Mouse (Mus musculus) olfactory bulb, adult 2 months (tissue): ENCODE measurements around the gene Nkd1. TPM values are rescaled to one million over a fixed set of nuclear protein-coding genes. Genes with fewer than 3 reads are reported as not detected.

Experiments
- H3K27ac ChIP-seq: fragments of 200-500 bp; 2 replicates; pipeline ENCODE4 v1.5.1; 2012; ENCODE audit warnings: low read depth, low read length; ENCODE audit not compliant: insufficient read depth
- H3K4me1 ChIP-seq: fragments of 200-500 bp; 2 replicates; pipeline ENCODE4 v1.6.1; 2012; ENCODE audit warnings: low read length; ENCODE audit not compliant: control insufficient read depth, insufficient read depth
- H3K4me3 ChIP-seq: fragments of 200-500 bp; 2 replicates; pipeline ENCODE4 v1.5.1; 2012; ENCODE audit warnings: mild to moderate bottlenecking, low read depth, low read length, moderate library complexity; ENCODE audit not compliant: insufficient read depth
- CTCF ChIP-seq: fragments of 200-500 bp; IDR thresholded peaks from 2 replicates; pipeline ENCODE4 v1.5.1; 2012; ENCODE audit warnings: low read depth, mild to moderate bottlenecking, low read length, moderate library complexity; ENCODE audit not compliant: insufficient read depth
- POLR2A ChIP-seq: fragments of 200-500 bp; IDR thresholded peaks from 2 replicates; pipeline ENCODE4 v1.6.1; 2012; ENCODE audit warnings: mild to moderate bottlenecking, low read depth, low read length, moderate library complexity; ENCODE audit not compliant: insufficient read depth
- WGBS: fragments of 180-500 bp; shearing (Covaris S2); methylation state at CpG from one replicate; pipeline ENCODE4 v1.1.7; 2018; 5-methylcytosine and 5-hydroxymethylcytosine counted together
- polyA plus RNA-seq: library from polyadenylated mRNA; stranded (reverse); fragments of >200 nt; gene quantifications from 2 replicates; pipeline ENCODE4 v1.2.4, GENCODE M21; 2012; ENCODE audit warnings: low replicate concordance; ENCODE audit not compliant: missing spikeins, insufficient read depth, insufficient read length

Gene Nkd1
- polyA plus RNA-seq, 1 experiment, result not detected

DNA sequence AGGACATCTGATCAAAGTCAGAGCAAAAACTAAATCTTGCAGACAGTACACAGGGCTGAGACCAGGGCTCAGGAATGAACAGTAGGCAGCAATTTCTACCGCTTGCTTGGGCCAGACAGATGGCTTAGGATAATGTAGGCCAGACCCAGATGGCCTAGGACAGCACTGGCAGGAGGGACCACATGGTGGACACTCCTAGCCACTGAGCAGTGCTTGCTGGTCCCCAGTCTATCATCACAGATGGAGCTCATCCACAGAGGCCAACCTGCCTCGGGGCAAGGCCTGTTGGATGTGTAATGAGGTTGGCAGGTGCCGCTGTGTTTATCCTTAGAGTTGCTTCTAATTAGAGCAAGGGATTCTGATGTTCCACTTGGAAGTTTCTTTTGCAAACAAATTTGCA, 102.2 kb downstream of the Nkd1 start:
- 85% methylated on average over 3 of the region's 3 CpGs for WGBS
- Histone ChIP-seq H3K27ac (no peak overlapping the region), H3K4me3 (no peak overlapping the region), H3K4me1 (peaks cover 6% of the 10 kb centered on the region; the same call in 1 of the 2 replicates)
- TF ChIP-seq POLR2A, result no peak

- 76% methylated on average over 3 of the region's 3 CpGs for WGBS
- no peak overlapping the region for H3K27ac ChIP-seq
- H3K4me1 ChIP-seq, result peaks cover 9% of the 10 kb centered on the region; the same call in 1 of the 2 replicates
- no peak overlapping the region for H3K4me3 ChIP-seq
- TF ChIP-seq CTCF, result no peak
- TF ChIP-seq POLR2A, result no peak
These were observed 103.1 kb downstream of the Nkd1 start for GRCm38 (mm10) chr8:88624276-88624675.

DNA sequence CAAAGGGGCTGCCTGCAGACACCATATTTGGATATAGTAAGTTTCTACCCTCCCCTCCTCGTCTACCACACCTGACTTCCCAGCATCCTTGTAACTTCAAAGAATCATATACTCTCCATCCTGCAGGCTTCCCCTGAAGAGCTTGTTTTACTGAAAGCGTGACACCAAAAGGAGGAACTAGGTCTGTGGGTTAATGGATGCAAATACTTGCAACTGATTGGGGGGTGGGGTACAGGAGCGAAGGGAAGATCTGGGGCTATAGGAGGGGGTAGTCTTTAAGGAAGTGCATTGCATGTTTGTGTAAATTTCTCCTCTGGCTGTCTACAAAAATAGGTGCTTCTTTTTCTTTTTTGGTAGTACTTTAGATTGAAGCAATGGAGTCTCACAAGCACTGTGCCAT, 105.3 kb downstream of the Nkd1 start:
- Histone ChIP-seq H3K4me1 (peaks cover 9% of the 10 kb centered on the region; the same call in 1 of the 2 replicates), H3K4me3 (no peak overlapping the region), H3K27ac (no peak overlapping the region)
- TF ChIP-seq CTCF (no peak), POLR2A (no peak)
- WGBS, result 87% methylated on average over 3 of the region's 3 CpGs

DNA sequence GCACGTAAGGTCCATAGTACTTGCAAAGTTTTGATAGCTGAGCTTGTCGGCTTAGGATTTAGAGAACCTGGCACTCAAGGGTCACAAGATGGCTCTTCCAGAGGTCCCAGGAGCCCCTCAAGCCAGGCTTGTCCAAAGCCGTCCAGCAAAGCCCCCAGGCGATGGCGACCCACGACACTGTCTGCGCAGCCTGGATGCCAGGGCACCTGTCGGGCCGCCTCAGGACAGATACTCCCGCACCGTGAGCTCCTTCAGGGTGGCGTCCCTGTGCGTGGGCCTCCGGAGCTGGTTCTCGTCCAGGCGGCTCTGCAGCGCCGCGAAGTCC, 105.7 kb downstream of the Nkd1 start:
- 14% methylated on average over 19 of the region's 19 CpGs for WGBS

GRCm38 (mm10) chr8:88627265-88627991, 106.3 kb downstream of the Nkd1 start:
- Histone ChIP-seq H3K4me1 (peaks cover 9% of the 10 kb centered on the region; the same call in 1 of the 2 replicates), H3K27ac (peak overlapping the region; percentile 28; the same call in 1 of the 2 replicates), H3K4me3 (peak overlapping the region; percentile 48)
- TF ChIP-seq POLR2A (peak; percentile 88), CTCF (no peak)
- 7% methylated on average over 105 of the region's 105 CpGs for WGBS

More for the DNA sequence above, 105.7 kb downstream of the Nkd1 start:
- peak overlapping the region; percentile 48 for H3K4me3 ChIP-seq
- H3K27ac ChIP-seq, result no peak overlapping the region
- peaks cover 9% of the 10 kb centered on the region; the same call in 1 of the 2 replicates for H3K4me1 ChIP-seq
- TF ChIP-seq CTCF (no peak), POLR2A (no peak; the same call in 1 of the 2 replicates)

GRCm38 (mm10) chr8:88628001-88628774, 107.0 kb downstream of the Nkd1 start:
- H3K27ac ChIP-seq, result no peak overlapping the region
- TF ChIP-seq POLR2A (no peak), CTCF (no peak)
- 71% methylated on average over 14 of the region's 14 CpGs for WGBS
- H3K4me1 ChIP-seq, result peaks cover 9% of the 10 kb centered on the region; the same call in 1 of the 2 replicates
- peak overlapping the region; percentile 48; the same call in 1 of the 2 replicates for H3K4me3 ChIP-seq

GRCm38 (mm10) chr8:88630225-88630624, 109.1 kb downstream of the Nkd1 start:
- Histone ChIP-seq H3K27ac (no peak overlapping the region), H3K4me1 (peaks cover 9% of the 10 kb centered on the region; the same call in 1 of the 2 replicates), H3K4me3 (no peak overlapping the region)
- 88% methylated on average over 4 of the region's 4 CpGs for WGBS
- TF ChIP-seq POLR2A, result no peak
- TF ChIP-seq CTCF, result no peak

- TF ChIP-seq POLR2A, result no peak
- Histone ChIP-seq H3K4me1 (peaks cover 9% of the 10 kb centered on the region; the same call in 1 of the 2 replicates), H3K27ac (no peak overlapping the region), H3K4me3 (no peak overlapping the region)
These were observed 109.9 kb downstream of the Nkd1 start for GRCm38 (mm10) chr8:88631081-88631480.

DNA sequence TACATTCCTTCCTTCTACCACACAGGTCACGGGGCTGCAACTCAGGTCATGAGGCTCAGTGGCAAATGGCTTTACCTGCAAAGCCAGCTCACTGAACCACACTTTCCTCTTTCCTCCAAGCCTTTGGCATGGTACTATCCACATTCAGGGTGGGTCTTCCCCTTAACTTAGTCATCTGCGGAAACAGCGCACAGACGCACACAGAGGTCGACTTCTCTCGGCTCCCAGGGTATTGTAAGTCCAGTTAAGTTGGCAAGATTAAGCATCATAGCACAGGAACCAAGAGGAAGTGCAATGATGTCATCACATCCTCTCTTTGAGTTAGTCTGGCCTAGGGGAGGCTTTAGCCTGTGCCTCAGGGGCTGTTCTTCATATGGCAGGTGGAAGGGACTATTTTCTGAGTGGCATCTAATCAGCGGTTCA, 112.2 kb downstream of the Nkd1 start:
- Histone ChIP-seq H3K4me3 (no peak overlapping the region), H3K4me1 (peaks cover 3% of the 10 kb centered on the region; the same call in 1 of the 2 replicates), H3K27ac (no peak overlapping the region)
- WGBS, result 85% methylated on average over 7 of the region's 7 CpGs
- TF ChIP-seq CTCF (no peak), POLR2A (no peak)
